Mouse (Mus musculus): Measurements from ENCODE around the gene Rnf39.
"Not testable (repeated sequence)": the region's sequence is repeated elsewhere in the genome, so short reads cannot be mapped to it uniquely, and the experiment has no call there.

Rnf39 gene

GRCm38 (mm10) chr17:36982253-36983155, 39.8 kb downstream of the Rnf39 start:
- DNase-seq = peak; percentile 9

GRCm38 (mm10) chr17:36988475-36988874, 45.8 kb downstream of the Rnf39 start:
- DNase-seq = no peak

GRCm38 (mm10) chr17:36989437-36989836, 46.7 kb downstream of the Rnf39 start, which contains the start of gene H2-M5:
Gene H2-M5 (minus strand): TSS chr17:36989537.
- no peak for DNase-seq

DNA sequence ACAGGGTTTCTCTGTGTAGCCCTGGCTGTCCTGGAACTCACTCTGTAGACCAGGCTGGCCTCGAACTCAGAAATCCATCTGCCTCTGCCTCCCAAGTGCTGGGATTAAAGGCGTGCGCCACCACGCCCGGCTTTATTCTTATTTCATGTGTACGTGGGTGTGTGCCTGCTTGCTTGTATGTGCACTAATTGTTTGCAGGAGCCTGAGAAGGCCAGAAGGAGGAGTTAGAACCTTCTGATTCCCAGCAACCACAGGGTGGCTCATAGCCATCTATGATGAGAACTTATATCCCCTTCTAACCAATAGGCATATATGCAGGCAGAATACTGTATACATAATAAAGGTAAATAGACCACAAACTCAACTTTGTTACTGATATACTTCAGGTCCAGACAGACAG, 47.9 kb downstream of the Rnf39 start:
- not testable (repeated sequence) for DNase-seq

- DNase-seq = no peak
These were observed 49.8 kb downstream of the Rnf39 start for GRCm38 (mm10) chr17:36992336-36993104.

DNA sequence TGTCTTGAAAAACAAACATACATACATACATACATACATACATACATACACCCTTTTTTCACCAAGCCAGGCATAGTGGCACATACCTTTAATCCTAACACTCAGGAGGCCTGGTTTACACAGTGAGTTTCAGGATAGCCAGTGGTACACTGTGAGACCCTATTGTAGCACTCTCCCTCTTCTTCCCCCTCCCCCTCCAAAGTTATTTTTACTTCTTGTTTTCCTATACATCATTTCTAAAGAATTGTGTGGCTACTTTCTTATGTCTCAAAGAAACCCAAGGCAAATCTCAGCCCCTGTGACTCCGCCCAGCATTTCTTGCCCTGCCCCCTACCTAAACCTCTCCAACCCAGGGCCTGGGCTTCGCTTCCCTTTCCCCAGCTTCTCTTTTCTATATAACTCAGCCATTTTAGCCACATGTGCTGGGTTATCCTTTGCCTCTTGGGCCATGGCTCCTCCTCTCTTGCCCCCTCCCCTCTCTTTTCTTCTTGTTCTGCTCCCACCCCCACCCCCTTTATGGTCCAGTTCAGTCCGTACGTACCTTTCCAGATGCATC, 51.1 kb downstream of the Rnf39 start:
- no peak for DNase-seq

DNA sequence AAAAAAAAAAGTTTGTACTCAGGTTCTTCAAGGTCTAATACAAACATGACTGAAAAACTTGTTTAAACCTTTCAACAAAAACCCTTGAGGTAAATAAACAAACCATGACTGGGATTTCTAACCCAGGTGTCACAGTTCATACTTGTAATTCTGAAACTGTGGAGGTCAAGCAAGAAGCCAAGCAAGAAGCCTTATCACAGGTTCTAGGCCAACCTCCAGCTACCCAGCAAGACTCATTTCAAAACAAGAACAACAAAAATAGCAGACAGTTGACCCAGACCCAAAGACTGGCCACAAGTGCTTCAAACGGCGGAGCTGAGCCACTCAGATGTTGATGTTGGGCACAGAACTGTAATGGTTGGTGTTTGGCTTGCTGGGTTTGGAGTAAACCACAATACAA, 51.8 kb downstream of the Rnf39 start:
- DNase-seq = no peak

- DNase-seq = no peak
These were observed 52.7 kb downstream of the Rnf39 start for GRCm38 (mm10) chr17:36995448-36995847.

DNA sequence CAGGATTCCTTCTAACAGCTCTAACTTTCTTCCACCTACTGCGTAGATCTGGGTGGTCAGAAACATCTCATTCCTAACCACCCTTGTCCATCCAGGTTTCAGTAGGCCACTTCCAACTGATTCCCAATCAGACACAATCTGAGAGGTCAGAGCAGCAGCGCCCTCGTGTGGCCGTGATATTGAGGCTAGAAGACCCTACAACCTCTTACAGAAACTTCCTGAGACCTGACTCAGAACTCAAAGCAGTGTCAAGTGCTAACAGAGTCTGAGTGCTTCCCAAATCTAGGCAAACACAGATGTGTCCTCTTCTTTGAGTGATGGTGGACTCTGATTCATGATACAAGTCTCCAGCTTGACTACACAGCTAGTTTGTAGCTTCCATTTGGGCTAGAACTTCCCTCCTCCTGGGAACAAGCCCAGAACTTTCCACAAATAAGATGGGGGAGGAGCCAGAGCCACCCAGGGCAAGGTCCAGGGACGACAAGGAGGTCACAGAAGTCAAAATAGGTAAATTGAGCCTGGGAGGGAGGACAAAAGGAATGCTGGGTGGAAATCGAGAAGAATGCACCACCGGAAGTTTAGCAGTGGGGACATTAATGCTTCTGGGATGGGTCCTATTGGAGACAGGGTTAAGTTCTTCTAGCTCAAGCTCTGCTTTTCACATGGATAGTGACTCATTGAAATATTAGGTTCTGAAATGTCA, 54.5 kb downstream of the Rnf39 start:
- peak; percentile 72 for DNase-seq
